Mouse (Mus musculus): ENCODE measurements around the gene Sertad2.

Sertad2 gene

GRCm38 (mm10) chr11:20672513-20672912, 129.5 kb downstream of the Sertad2 start:
- in situ Hi-C loops (cut with MboI, MseI), result no loop called here

- in situ Hi-C loops (cut with MboI, MseI), result no loop called here
Measured at GRCm38 (mm10) chr11:20679396-20679795, 136.3 kb downstream of the Sertad2 start.

DNA sequence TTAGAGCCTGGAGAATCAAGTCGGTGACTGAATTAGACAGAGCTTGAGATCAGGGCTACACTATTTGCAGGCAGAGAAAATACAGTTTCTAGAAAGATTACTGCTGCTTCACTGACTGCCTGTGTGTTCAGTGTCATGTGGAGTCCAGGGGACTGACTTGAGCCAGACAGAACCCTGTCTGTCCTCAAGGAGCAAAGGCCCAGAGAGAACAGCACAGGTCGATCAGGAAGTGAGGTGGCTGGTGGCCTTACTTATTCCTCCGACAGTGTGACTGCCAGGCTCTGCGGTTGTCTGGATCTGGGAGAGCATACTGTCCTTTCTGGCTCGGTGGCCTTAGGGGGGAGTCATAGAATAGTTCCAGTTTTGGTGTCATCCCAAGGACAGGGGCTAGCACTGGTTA, 137.7 kb downstream of the Sertad2 start:
- in situ Hi-C loops (cut with MboI, MseI), result no loop called here

- in situ Hi-C loops (cut with MboI, MseI), result no loop called here
Measured at GRCm38 (mm10) chr11:20681679-20682078, 138.6 kb downstream of the Sertad2 start.

GRCm38 (mm10) chr11:20691000-20691399, 147.9 kb downstream of the Sertad2 start:
- in situ Hi-C loops (cut with MboI, MseI), result no loop called here
